Mouse (Mus musculus): ENCODE data around the gene Rnf130. TPM values are rescaled to one million over a fixed set of nuclear protein-coding genes. Genes with fewer than 3 reads are reported as not detected.

The Rnf130 gene
- polyA plus RNA-seq, 1 experiment from 2014 or later: 89.3 TPM

MicroRNA genes within 50 kb of the gene (microRNA counts, 519-probe panel; counts per million panel counts)
- 2,572 counts per million, percentile 24 among the panel's probes with 10 or more counts for microRNA mmu-miR-340-3p
- 5,345 counts per million, percentile 88 among the panel's probes with 10 or more counts for microRNA mmu-miR-340-5p

Small RNAs within 50 kb of the gene (microRNA-seq; reads per million reads assigned to microRNA genes)
- 449 reads per million, percentile 66 among the genes with 10 or more reads in this experiment for gene Mir340

Other genes starting within 250 kb of the Rnf130 start
- gene Gfpt2, start 231.2 kb upstream of the Rnf130 start, polyA plus RNA-seq (2014; fragmentation: Nextera tagmentation; extraction: Ambion mirVana): 36.3 and 37.2 TPM in 2 replicates
- gene Mapk9, start 178.6 kb upstream of the Rnf130 start, polyA plus RNA-seq (2014; fragmentation: Nextera tagmentation; extraction: Ambion mirVana): 34.2 and 42.5 TPM in 2 replicates
- gene Rasgef1c, start 123.5 kb upstream of the Rnf130 start, polyA plus RNA-seq (2014; fragmentation: Nextera tagmentation; extraction: Ambion mirVana): 0.32 TPM in 1 of 2 replicates, not detected in the other
- 29.4 and 34.8 TPM in 2 replicates for gene Tbc1d9b, start 106.0 kb downstream of the Rnf130 start, polyA plus RNA-seq (2014; fragmentation: Nextera tagmentation; extraction: Ambion mirVana)
- 29.8 and 30.9 TPM in 2 replicates for gene Mrnip, start 149.1 kb downstream of the Rnf130 start, polyA plus RNA-seq (2014; fragmentation: Nextera tagmentation; extraction: Ambion mirVana)
- 133 and 136 TPM in 2 replicates for gene Sqstm1, start 185.5 kb downstream of the Rnf130 start, polyA plus RNA-seq (2014; fragmentation: Nextera tagmentation; extraction: Ambion mirVana)
- 18.4 and 22.1 TPM in 2 replicates for gene Mgat4b, start 185.5 kb downstream of the Rnf130 start, polyA plus RNA-seq (2014; fragmentation: Nextera tagmentation; extraction: Ambion mirVana)
- gene Ltc4s, start 213.3 kb downstream of the Rnf130 start, polyA plus RNA-seq (2014; fragmentation: Nextera tagmentation; extraction: Ambion mirVana): 0.57 TPM in 1 of 2 replicates, not detected in the other

Measured in limb, embryonic 11.5 days (tissue).